Mouse (Mus musculus) cerebellum, adult 2 months (tissue): ENCODE measurements around the gene Scel.

Source experiments
- CTCF ChIP-seq: fragments of 200-500 bp; IDR thresholded peaks from 2 replicates; pipeline ENCODE4 v1.5.1; 2011; ENCODE audit warnings: low read depth, mild to moderate bottlenecking, control low read depth, low read length, moderate library complexity, borderline replicate concordance; ENCODE audit not compliant: insufficient read depth
- POLR2A ChIP-seq: fragments of 200-500 bp; IDR thresholded peaks from 2 replicates; pipeline ENCODE4 v1.6.1; 2011; ENCODE audit warnings: low read length, control low read depth, borderline replicate concordance; ENCODE audit not compliant: insufficient read depth

GRCm38 (mm10) chr14:103589819-103590218 is 76.7 kb downstream of the Scel start:
- TF ChIP-seq POLR2A (no peak), CTCF (no peak)
